Mouse (Mus musculus) large intestine, adult 2 months (tissue): ENCODE data around the gene Pink1. TPM values are rescaled to one million over a fixed set of nuclear protein-coding genes. Genes with fewer than 3 reads are reported as not detected.
"Not testable (repeated sequence)": the region's sequence is repeated elsewhere in the genome, so short reads cannot be mapped to it uniquely, and the experiment has no call there.

Experiments
- DNase-seq: peaks from one replicate; pipeline ENCODE4 v3.0.0-alpha.2; 2012; ENCODE audit warnings: low read depth, low spot score
- WGBS: fragments of 180-500 bp; shearing (Covaris S2); methylation state at CpG from one replicate; pipeline ENCODE4 v1.1.7; 2018; 5-methylcytosine and 5-hydroxymethylcytosine counted together
- polyA plus RNA-seq: library from polyadenylated mRNA; depleted of rRNA; stranded (reverse); fragments of >200 nt; gene quantifications from 2 replicates; pipeline ENCODE4 v1.2.3, GENCODE M21; 2012

Gene Pink1
- polyA plus RNA-seq, 1 experiment = 61.3 TPM

DNA sequence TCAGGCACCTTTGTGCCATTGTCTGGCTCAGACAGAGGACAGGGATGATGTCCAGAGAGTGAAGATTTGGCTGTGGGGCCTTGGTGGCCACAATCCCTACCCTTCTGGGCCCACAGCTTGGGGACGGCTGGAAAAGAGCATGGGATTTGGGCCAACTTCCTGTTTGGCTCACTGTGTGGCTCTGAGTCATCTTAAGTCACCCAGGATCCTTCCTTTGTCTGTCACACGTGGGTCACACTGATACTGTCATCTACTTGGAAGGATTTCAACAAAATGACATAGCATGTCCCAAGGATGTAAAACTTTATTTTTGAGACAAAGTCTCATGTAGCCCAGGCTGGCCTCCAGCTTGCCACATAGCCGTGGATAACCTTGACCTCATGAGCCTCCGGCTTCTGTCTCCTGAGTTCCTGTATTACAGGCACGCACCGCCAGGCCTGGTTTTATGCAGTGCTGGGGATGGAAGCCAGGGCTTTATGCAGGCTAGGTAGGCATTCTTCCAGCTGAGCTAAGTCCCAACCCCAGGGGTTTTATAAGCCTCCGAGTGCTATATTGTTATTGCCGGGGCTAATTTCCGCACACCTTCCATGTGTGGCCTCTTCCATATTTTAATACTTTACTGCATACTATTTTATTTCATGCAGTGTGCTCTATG, 18.9 kb upstream of the Pink1 start:
- 19% methylated on average over 9 of the region's 9 CpGs for WGBS
- DNase-seq = peak; percentile 65

DNA sequence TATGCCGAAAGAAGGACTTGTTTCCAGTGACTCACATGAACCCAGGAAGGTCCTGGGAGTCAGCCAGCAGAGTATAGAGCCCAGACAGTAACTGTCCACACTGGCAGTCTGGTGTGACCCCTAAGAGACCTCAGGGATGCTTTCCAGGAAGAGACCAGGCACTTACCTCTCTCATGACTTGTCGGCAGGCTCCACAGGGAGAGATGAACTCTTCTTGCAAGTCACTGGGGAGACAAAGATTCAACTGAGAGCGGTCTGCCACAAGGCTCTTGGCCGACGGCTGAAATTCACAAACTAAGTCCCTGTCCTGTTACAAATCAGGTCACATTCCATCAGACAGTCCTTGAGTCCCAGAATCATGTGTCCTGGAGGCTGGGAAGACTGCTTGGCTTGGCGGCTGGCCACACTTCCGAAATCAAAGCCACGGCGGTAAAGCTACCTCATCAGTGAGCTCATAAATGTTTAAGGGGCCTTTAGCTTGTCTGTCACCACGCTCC, 17.3 kb upstream of the Pink1 start:
- 24% methylated on average over 10 of the region's 10 CpGs for WGBS
- no peak for DNase-seq

- peak; percentile 70 for DNase-seq
- 35% methylated on average over 6 of the region's 6 CpGs for WGBS
Measured at GRCm38 (mm10) chr4:138342778-138343177, 16.7 kb upstream of the Pink1 start.

DNA sequence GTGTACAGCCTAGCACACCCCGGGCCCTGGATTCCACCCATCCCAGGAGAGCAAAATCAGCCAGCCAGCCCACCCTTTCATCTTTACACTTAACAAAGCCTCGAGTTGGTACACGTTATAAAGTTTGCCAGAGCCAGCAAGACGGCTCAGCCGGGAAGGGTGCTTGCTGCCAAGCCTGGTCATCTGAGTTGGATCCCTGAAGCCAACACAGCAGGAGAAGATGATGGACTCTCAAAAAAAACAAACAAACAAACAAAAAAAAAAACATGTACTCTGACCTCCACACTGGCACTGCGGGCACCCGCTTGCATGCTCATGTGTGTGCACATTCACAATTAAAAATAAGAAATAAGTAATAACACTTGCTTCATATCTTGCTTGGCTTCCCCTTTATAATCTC, 15.9 kb upstream of the Pink1 start:
- WGBS = 48% methylated on average over 7 of the region's 7 CpGs

DNA sequence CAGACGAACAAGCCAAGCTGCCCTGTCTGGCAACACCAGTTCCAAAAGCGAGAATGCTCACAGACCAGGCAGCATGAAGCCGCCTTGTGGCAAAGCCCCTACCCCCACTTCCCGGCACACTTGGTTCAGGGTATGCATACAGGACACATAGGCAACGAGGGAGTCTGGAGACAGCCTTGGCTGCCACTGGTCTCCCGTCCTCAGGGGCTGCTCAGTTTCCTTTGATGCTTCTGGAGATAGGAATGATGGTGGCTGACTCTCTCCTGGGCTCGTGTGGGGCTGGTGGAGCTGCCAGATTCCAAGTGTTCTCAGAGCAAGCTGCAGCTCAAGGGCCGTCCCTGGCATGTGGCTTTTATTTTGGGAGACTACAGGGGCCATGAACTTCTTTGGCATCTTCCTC, 15.3 kb upstream of the Pink1 start:
- 85% methylated on average over 8 of the region's 8 CpGs for WGBS
- DNase-seq = no peak

More for the DNA sequence above, 15.9 kb upstream of the Pink1 start:
- no peak for DNase-seq

- 26% methylated on average over 4 of the region's 4 CpGs for WGBS
- DNase-seq = no peak
Measured at GRCm38 (mm10) chr4:138339963-138340362, 13.9 kb upstream of the Pink1 start.

- no peak for DNase-seq
- 75% methylated on average over 9 of the region's 9 CpGs for WGBS
Measured at GRCm38 (mm10) chr4:138337341-138337740, 11.2 kb upstream of the Pink1 start.

- DNase-seq = no peak
- 76% methylated on average over 5 of the region's 5 CpGs for WGBS
Measured at GRCm38 (mm10) chr4:138336876-138337275, 10.8 kb upstream of the Pink1 start.

GRCm38 (mm10) chr4:138335648-138336047, 9.5 kb upstream of the Pink1 start:
- DNase-seq = no peak

DNA sequence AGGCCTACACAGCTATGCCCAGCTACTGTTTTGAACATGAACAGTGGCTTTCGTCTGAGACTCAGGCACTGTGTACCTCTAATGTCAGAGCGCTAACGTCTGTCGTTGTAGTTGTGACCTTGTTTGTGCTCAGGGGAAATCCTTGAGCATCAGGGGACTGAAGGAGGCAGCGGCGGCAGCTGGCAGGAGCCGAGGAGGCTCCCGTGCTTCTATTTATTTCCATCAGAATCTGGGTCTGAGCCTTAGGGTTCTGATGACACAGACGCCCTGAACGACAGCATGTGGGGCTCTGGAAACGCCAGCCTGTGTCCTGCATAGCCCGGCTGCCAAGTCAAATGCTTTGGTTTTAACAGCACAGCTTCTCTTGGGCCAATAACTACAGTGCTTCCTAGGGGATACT, 8.9 kb upstream of the Pink1 start:
- WGBS = 78% methylated on average over 12 of the region's 12 CpGs
- DNase-seq = no peak

More at GRCm38 (mm10) chr4:138335648-138336047, 9.5 kb upstream of the Pink1 start:
- 90% methylated on average over 6 of the region's 6 CpGs for WGBS

GRCm38 (mm10) chr4:138333135-138333534, 7.0 kb upstream of the Pink1 start:
- 35% methylated on average over 4 of the region's 4 CpGs for WGBS
- DNase-seq = no peak

GRCm38 (mm10) chr4:138331647-138332046, 5.5 kb upstream of the Pink1 start:
- WGBS = 82% methylated on average over 9 of the region's 9 CpGs
- no peak for DNase-seq

DNA sequence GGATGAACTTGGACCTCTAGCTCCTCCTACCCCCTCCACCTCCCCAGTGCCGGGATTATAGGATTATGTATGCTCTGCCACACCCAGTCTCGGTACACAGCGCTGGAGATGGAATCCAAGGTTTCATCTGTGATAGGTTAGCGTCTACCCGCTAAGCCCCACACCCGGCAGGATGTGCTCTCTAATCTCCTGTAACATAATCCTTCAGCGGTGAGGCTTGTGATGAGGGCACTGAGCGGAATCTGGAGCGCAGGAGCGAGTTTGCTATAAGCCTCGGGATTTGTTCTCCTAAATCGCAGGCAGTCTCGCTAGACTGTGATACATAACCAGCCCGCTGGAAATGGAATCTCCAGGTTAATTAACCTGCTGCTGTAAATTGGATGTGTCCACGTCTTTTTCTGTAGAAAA, 4.2 kb upstream of the Pink1 start:
- 38% methylated on average over 15 of the region's 15 CpGs for WGBS

DNA sequence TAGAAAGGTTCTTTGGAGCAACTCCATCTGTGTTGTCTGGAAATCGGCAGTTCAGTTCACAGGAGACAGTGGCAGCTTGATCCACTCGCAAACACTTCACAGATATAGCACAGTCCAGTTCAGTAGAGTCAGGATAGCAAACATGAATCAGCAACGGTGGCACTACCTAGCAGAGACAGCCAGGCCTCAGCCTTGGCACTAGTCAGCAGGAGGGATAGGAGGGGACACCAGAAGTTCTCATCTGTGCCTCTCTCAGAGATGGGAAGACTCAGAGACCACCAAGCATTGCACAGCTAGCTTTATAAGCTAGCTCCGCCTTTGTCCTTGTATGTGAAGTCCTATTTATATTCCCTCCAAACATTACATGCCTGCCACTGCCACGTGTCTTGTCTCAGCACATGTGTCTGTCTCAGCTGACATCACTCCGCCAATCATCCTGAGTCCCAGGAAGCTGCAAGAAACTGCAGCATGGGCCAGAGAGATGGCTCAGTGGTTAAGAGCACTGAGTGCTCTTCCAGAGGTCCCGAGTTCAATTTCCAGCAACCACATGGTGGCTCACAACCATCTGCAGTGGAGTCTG, 1.9 kb upstream of the Pink1 start:
- no peak for DNase-seq
- WGBS = 71% methylated on average over 7 of the region's 7 CpGs

More for the DNA sequence above, 4.2 kb upstream of the Pink1 start:
- DNase-seq = no peak

DNA sequence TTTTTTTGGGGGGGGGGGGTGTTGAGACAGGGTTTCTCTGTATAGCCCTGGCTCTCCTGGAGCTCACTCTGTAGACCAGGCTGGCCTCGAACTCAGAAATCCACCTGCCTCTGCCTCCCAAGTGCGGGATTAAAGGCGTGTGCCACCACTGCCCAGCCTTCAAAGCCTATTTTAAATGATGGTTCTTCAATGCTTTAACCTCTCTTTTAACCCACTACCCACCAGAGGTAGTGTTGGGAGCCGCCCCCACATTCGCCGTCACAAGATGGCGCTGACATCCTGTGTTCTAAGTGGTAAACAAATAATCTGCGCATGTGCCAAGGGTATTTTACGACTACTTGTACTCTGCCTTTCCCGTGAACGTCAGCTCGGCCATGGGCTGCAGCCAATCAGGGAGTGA, 1.0 kb upstream of the Pink1 start:
- not testable (repeated sequence) for DNase-seq
- 69% methylated on average over 9 of the region's 12 CpGs for WGBS

DNA sequence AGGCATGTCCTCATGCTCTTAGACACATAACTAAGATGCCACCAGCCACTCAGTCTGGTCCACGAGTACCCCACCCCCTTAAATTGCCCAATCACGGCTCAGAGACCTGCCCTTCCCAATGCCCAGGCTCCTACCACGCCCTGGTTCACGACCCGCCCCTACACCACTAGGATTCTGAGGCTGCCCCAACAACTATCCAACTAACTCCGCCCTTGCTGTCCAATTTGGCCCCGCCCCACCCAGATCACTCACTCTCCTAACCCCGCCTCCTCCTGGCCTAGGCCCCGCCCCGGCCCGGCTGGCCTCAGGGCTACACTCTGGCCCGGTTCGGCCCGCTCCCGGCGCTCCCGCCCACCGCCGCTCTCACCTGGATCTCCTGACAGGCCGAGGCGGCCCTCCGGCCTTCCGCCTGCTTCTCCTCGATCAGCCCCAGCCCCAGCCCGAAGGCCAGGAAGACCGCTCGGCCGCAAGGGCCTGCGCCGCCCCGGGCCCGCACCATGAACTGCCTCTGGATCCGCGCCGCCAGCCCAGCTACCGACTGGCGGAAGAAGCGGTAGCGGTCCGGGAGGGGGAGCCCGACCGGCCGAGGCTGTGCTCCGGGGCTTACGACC, 536 bp downstream of the Pink1 start:
- DNase-seq = no peak
- WGBS = 2% methylated on average over 45 of the region's 45 CpGs

DNA sequence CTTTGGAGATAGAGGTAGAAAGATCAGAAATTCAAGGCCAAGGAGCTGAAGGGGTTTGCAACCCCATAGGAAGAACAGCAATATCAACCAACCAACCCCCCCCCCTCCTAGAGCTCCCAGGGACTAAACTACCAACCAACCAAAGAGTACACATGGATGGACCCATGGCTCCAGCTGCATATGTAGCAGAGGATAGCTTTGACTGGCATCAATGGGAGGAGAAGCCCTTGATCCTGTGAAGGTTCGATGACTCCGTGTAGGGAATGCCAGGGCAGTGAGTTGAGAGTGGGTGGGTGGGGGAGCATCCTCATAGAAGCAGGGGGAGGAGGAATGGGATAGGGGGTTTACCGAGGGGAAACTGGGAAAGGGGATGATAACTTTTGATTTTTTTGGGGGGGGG, 1.7 kb downstream of the Pink1 start:
- no peak for DNase-seq
- 88% methylated on average over 3 of the region's 3 CpGs for WGBS

- no peak for DNase-seq
- WGBS = 24% methylated on average over 4 of the region's 4 CpGs
Measured at GRCm38 (mm10) chr4:138323753-138324152, 2.4 kb downstream of the Pink1 start.

- WGBS = 59% methylated on average over 4 of the region's 4 CpGs
Measured at GRCm38 (mm10) chr4:138322692-138323091, 3.4 kb downstream of the Pink1 start.

DNA sequence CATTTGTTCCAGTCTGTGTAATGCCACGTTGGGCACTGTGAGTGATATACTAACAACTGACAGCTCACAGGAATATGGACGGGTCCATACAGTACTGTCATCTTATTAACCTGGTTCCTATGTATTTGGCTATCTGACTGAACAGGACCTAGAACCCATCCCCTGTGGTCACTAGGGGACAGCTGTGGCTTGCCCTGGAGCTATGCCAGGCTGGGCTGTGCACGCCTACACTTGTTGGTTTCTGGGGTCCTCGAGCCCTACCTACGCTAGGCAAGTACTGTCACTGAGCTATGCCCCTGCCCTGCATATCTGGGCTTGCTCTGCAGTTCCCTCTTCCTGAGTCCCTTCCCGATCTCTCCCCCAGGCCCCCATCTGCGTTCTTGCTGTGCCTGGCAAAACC, 4.6 kb downstream of the Pink1 start:
- no peak for DNase-seq
- 80% methylated on average over 7 of the region's 7 CpGs for WGBS

More at GRCm38 (mm10) chr4:138322692-138323091, 3.4 kb downstream of the Pink1 start:
- DNase-seq = no peak

GRCm38 (mm10) chr4:138320711-138321110, 5.4 kb downstream of the Pink1 start:
- WGBS = 77% methylated on average over 11 of the region's 11 CpGs
- no peak for DNase-seq
